Mouse (Mus musculus): Measurements from ENCODE around the gene Aaed1.
A peak's percentile ranks its signal among the peaks of the same experiment; 100 is the strongest.

The Aaed1 gene

DNA sequence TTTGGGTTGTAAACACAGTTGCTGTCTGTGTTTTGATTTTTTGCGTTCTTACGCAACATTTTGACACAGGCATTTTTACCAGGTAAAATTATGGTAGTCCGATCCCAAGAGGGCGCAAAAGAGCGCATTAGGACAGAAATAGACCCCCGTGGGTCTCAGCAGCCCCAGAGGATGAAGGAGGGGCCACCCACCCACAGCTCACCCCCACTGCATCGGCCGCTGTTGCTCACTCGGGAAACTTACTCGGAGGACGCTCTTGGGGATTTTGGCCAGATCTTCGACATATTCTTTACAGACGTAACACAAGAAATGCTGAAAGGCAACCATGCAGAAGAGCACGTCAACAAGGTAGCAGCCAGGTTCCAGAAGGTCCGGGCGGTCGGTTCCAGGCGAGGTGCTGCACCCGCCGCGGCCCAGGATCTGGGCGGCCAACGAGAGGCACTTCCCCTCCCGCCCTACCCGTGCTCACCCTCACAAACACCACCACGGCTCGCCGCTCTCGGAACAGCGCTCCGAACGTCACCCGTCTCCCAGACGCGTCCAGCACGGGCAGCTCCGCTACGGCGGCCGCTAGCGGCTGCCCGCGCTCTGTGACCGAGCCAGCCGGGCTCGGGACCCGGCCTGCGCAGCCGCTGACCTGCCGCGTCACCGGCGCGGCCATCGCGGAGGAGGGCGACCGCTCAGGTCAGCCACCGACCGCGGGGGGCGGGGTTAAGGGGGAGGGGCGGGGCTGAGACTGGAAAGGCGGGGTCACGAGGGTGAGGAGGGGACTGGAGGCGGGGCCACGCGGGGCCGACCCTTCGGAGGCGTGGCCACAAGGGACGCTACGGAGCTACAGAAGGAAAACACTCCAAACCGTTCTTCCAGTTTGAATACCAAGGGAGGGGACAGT lies at the start of gene Aaed1:
Gene Aaed1 (minus strand): TSS at position 687 of the 892 bp plus-strand sequence.
- DNase-seq (ENCODE audit: low spot score), result peak; percentile 73

DNA sequence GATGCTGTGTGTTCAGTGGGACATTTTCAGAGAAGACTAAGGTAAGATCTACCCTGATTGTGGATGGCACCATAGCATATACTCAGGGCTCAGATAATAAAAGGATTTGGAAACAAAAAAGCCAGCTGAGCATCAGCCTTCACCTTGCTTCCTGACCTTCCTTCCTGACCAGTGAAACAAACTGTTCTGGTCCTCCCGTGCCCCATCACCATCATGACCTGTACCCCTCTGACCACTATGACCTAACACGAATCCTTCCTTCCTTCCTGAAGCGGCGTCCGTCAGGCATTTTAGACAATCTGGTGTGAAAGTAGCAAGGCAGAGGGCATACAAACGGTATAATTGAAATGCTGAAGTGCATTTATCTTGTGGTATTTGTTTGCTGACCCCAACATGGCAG lies 49.6 kb upstream of the Aaed1 start:
- no peak for DNase-seq (ENCODE audit: low spot score)

DNA sequence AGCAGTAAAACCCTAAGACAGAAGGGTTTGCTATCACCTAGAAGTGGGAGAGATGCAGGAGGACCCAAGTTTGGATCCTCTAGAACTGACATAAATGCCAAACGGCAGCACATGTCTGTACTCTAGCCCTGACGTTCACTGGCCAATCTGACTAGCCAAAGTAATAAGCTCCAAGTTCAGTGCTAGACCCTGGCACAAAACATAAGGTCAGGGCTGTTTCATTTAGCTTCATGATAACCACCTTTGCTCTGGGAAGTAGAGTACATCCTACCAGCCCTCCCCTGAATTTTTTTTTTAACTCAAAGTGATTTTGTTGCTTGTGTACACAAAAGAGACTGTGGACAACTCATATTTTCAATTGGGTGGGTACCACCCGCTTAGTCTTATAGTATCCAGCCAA lies 48.5 kb upstream of the Aaed1 start:
- no peak for DNase-seq (ENCODE audit: low spot score)

DNA sequence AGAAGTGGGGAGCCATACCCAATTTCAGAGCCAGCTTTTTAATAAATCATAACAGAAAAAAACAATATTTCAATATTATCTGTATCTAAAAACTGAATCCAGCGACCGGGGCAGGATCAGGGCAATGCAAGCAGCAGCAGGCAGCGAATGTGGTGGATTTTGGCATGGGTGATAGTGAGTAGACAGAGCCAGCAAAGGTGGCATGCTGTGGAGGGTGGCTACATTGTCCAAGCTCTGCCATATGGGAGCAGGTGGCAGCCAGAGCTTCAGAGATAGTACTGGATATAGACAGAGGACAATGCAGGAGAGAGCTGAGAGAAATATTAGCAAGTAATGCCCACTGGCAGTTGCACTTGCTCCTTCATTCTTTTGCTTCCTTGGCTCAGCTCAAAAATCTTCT lies 47.2 kb upstream of the Aaed1 start:
- no peak for DNase-seq (ENCODE audit: low spot score)

DNA sequence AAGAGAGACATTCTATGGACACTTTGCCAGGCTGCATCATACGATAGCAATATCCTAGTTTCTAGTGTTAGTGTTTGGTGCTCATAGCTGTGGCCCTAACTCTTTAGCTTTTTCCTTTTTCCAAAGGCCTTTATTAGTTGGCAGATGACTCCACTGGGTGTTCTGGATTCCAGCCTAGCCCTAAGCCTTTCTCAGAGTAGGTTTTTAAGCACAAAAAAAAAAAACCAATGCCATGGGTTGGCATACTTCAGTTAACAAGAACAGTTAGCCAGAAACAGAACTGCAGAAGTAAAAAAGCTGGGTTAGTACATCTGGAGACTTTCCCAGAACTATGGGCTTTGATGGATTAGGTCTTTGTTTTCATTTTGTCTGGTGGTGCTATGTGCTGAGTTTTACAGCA lies 46.0 kb upstream of the Aaed1 start:
- no peak for DNase-seq (ENCODE audit: low spot score)

DNA sequence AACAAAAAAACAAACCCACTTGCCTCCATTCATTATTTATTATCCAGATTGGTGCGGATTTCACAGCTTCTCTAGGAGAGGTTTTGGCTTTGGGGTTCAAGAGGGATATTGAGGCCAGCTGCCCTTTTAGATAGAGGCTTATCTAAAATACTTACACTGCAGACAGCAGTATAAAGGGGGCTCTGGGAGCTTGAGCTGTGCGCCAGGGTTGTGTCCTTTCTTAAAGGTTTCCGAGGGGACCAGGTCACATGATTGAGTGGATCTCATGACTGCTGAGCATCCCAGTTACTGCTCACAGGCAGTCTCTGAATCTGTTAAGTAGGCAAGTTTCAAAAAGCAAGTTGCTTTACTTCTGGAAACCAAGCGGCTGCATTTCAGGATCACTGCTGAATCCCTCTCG lies 44.9 kb upstream of the Aaed1 start:
- no peak for DNase-seq (ENCODE audit: low spot score)

DNA sequence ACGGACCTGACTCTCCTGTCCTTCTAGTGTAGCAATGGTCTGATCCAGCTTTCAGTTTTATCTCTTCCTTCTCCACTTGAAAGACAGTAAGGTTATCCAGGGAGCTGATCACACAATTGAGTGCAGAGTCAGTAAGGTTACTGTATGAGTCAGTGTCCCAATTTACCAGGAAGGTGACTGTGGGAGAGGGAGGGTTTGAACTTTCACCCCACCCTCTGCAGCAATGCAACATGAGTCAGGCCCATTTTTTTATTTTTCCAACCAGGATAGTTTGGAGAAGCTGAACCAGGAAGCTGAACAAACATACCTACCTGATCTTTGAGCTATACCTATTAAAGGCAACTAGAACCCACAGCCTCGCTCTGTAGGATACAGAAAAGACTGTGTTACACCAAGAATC lies 37.0 kb upstream of the Aaed1 start:
- no peak for DNase-seq (ENCODE audit: low spot score)

DNA sequence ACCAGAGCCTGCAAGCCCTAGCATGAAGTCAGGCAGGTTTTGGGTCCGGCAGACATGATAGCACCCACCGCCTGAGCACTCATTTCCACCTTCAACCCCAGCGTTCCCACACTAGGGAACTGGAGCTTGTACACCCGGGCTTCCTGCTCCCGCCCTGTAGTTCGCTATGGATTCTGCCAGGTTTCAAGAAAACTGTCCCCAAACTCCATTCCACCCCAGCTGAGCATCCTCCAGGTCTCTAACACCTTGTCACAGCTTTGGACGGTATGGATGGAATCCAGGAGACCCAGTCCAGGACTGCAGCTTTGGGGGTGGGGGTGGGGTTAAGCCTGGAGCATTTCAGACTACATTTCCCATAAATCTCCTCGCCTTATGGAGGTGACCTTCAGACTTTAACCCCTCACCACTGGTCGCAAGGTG lies 31.6 kb upstream of the Aaed1 start:
- DNase-seq (ENCODE audit: low spot score), result no peak

DNA sequence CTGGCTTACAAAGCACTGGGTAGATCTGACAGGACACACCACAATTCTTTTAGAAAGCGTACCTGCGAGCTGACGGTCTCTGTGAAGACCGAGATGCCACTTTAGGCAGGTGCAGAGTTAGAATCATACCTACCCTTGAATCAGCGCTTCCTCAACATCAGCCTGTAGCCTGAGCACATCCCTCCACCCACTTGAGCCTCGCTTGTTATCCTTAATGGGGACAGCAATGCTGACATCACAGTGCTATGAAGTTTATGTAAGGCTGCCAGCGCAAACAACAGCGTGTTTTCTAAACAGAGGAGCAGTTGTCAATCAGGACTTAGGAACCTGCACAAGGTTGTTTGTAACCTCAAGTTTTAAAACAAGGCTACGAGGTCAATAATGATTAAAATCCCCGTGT lies 31.1 kb upstream of the Aaed1 start:
- no peak for DNase-seq (ENCODE audit: low spot score)

DNA sequence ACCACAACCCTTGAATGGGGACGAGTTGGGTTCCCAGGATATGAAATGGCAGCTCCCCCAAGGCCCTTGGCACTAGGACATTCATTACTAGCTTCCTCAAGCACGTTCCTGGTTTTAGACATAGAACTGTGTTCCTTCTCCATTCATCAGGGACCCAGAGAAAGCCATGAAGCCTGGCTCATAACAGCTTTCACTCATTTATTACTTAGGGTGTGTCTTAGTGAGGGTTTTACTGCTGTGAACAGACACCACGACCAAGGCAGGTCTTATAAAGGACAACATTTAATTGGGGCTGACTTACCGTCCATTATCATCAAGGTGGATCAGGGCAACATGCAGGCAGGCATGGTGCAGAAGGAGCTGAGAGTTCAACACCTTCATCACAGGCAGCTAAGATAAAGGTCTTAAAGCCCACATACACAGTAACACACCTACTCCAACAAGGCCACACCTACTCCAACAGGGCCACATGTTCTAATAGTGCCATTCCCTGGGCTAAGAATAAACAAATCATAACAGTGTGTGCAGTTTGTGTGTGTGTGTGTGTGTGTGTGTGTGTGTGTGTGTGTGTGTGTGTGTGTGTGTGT lies 23.1 kb upstream of the Aaed1 start:
- DNase-seq (ENCODE audit: low spot score), result no peak

DNA sequence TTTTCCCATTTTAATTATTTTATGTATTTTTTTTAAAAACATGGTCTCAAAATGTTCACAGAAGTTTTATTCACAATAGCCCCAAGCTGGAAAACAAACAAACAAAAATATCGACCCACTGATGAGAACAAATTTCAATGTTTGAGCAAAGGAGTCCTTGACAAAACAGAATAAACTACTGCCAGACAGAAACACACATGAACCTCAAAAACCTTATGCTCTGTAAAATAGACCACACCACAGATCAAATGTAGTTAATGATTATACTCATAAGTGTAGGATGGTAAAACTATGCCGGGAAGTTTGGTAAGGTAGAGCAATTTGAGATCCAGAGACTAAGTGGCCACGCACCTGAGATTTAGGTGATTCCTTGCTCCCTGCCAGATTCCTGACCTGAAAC lies 20.6 kb upstream of the Aaed1 start:
- DNase-seq (ENCODE audit: low spot score), result no peak

DNA sequence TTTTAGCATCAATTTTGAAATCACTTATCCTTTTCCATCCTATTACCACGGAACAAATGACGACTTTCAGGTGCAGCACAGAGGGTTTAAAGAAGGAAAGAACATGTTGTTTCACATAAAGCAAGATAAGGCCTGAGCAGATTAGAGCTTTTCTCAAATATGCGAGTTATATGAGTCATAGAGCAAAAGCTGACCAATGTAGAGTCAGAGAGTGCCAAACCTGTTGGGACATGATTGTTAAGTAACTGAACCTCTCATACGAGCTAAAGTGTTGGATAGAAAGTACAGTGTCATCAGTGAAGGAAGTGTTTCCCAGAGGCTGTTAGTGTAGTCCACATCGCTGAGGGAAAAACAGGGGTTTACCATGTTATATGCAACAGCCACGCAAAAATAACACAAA lies 19.8 kb upstream of the Aaed1 start:
- DNase-seq (ENCODE audit: low spot score), result no peak

DNA sequence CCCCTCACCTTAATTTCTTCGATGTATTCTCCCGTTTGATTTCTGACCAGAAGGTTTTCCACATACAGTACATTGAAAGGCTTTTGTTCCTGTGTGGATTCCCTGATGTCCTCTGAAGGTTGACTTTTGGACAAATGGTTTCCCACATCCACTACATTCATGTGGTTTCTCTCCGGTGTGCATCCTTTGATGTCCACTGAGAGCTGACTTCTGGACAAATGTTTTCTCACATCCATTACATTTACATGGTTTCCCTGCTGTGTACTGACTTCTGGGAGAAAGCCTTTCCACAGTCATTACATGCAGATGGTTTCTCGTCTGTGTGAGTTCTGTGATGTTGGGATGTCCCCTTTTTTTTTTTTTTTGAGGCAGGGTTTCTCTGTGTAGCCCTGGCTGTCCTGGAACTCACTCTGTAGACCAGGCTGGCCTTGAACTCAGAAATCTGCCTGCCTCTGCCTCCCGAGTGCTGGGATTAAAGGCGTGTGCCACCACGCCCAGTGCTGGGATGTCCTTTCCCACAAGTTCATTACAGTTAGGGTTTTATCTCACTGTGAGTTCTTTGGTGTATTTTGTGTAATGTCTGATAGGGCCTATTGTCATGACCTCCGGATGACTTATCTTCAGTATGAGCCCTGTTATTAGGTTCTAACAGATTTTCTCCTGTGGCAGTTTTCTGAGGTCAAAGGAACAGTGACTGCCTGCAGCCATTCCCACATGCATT lies 10.2 kb upstream of the Aaed1 start:
- DNase-seq (ENCODE audit: low spot score), result no peak

DNA sequence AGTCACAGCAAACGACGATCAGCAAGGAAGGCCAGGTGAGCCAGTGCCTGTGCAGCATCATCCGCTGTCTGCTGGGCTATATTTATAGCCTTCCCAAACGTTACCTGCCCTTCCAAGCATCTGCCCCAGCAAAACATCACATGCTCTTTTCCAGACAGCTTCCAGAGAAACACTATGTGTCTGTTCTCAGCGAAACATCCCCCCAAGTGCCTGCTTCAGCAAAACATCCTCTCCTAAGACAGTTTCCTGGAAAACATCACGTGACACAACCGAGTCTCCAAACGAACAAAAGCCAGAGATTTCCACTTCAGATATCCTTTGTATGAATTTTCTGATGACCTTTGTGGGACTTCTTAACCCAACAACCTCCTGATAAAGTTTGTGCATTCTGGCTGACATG lies 7.8 kb upstream of the Aaed1 start:
- DNase-seq (ENCODE audit: low spot score), result no peak

DNA sequence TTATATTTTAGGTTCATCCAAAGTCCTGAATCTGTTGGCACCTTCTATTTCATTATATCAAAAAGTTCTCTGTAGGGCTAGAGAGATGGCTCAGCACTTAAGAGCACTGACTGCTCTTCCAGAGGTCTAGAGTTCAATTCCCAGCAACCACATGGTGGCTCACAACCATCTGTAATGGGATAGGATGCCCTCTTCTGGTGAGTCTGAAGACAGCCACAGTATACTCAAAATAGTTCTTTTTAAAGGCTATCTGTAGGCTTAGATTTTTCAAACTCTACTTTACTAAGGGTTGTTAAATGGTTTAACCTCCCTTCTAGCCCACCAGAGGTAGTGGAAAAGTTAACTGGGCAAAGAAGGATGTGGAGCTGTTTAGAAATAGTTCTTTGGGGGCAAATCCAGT lies 7.3 kb upstream of the Aaed1 start:
- no peak for DNase-seq (ENCODE audit: low spot score)

DNA sequence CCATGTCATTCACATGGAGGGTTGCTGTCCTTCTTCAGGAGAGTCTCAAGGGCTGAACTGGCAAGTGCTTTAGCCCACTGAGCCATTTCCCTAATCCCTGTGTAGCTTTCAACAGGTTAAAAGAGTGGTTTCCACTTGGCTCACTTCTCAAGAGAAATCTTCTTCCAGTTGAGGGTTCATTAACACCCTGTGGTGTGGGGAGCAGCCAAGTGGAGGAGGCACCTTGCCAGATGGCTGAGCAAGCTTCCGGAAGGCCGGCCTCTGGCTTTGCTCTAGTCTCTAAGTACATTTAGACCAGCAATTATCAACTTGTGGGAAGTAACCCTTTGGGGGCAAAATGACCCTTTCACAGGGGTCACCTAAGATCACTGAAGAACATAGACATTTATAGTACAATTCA lies 5.8 kb upstream of the Aaed1 start:
- no peak for DNase-seq (ENCODE audit: low spot score)

DNA sequence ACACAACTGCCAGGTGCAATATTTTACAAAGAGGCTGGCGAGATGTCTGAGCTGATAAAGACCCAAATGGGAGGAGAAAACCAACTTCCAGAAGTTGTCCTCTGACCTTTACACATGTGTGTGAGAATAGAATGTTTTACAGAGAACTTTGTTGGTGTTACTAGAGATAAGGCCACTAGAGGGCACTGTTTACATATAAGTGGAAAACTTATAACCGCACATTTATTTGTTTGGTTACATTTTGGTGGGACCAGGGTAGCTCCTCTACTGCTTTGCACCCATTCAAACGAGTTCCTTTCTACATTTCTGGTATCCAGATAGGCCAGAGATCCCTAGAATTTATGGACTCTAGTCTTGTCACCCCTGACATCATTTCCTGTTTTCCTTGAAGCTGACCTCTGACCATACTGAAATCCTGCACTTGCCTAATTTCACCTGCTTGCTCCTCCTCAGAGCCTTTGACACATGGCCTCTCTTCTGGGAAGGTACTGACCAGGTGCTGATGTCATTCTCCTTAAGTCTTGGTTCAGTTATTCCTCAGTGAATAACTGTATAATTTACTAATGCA lies 3.1 kb upstream of the Aaed1 start:
- DNase-seq (ENCODE audit: low spot score), result no peak

DNA sequence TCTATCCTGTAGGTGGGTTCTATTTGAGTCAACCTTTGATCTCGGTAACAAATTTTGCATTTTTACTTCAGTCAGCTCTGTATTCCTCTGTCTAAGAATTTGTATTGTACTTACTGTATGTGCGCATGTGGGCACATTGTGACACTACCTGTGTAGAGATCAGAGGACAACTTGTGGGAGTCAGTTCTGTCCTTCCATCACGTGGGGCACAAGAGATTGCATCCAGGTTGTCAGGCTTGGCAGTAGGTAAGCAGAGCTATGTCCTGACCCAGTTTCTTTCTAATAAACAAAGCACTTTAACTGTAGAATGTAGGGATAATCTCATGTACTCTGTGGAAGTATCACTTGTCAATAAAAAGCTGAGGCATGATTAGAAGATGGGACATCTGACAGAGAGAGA lies 1.5 kb upstream of the Aaed1 start:
- DNase-seq (ENCODE audit: low spot score), result no peak

DNA sequence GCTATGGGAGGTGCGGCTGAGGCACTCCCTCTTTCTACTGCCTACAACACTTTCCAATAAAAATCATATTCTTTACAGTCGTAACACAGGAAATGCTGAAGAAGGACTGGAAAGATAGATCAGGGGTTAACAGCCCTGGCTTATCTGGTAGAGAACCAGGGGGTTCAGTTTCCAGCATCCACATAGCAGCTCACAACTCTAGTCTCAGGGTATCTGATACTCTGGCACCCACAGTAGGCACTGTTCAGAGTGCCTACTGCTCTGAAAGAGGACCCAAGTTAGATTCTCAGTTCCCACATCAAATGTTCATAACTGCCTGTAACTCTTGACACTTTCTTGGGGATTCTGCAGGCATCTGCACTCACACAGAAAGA lies 393 bp upstream of the Aaed1 start:
- no peak for DNase-seq (ENCODE audit: low spot score)

DNA sequence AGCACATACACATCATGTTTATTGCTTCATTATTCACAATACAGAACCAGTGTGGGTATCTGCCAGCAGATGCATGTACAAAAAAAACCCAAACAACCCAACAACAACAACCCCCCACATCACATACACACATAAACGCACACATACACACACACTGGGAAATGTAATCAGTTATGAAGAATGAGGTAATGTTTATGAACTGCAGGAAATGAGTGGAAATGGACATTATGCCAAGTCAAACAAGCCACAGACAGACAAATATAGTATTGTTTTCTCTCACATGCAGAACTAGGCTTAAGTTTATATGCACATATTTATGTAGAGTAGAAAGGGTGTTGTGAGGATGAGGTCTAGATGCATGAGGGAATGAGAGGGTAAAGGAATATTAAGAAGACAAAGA lies 1.2 kb downstream of the Aaed1 start:
- no peak for DNase-seq (ENCODE audit: low spot score)

DNA sequence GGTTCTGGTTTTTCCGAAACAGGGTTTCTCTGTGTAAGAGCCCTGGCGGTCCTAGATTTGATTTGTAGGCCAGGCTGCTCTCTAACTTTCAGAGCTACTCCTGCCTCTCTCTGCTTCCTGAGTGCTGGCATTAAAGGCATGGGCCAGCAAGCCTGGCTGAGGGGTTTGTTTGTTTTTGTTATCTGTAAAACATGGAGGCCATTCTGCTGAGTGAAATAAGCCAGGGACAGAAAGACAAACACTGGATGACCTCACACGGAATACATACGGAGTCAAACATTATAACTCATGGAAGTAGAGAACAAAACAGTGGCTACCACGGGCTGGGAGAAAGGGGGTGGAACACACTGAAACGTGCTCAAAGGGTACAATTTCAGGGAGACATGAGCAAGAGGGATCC lies 1.9 kb downstream of the Aaed1 start:
- no peak for DNase-seq (ENCODE audit: low spot score)

DNA sequence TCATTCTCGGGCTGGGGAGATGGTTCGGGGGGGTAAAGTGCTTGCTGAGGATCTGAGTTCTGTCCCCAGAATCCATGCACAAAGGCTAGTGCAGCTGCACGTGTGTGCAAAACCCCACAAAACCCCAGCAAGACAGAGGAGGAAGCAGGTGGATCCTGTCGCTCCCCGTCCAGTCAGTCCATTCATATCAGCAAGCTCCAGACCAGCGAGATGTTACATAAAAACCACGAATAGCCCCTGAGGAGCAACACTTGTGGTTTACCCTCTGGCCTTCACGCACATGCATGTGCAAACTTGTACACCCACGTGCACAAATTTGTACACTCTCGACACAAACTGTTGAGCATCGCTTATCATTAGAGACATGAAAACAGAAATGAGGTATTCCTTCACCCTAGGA lies 2.7 kb downstream of the Aaed1 start:
- no peak for DNase-seq (ENCODE audit: low spot score)

DNA sequence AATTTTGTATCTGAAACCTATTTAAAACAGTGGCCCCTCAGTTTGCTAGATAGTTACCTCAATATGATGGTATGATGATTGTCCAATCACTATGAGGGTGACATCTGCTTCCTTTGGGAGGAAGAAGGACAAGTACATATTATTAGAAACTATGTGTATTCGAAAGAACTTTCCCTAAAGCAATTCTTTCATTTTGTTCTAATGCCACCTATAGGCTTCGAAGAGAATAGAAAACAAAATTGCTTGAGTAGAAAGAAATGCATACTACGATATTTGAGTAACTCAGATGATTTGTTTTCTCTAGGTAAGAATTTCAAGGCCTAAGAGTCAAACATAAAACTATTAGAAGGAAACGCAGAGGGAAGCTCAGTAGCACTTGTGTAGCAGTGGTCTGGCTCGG lies 3.5 kb downstream of the Aaed1 start:
- DNase-seq (ENCODE audit: low spot score), result no peak

Measured in urinary bladder, postnatal 10 days (tissue).